Mouse (Mus musculus) heart, embryonic 13.5 days (tissue): ENCODE measurements around the gene Prim2. TPM values are rescaled to one million over a fixed set of nuclear protein-coding genes. Genes with fewer than 3 reads are reported as not detected.

Experiments
- ATAC-seq: fragments of 200-750 bp; cut with Nextera tagmentation; 2 replicates; pipeline ENCODE4 v1.8.0; 2017; ENCODE audit warnings: moderate TSS enrichment; ENCODE audit not compliant: insufficient number of reproducible peaks, low FRiP score, low TSS enrichment; ENCODE audit errors: extremely low read depth
- H3K27ac ChIP-seq: fragments of 300-500 bp; sonication (generic); replicated peaks from 2 replicates; pipeline ENCODE4 v1.5.1; 2015; ENCODE audit warnings: moderate library complexity, mild to moderate bottlenecking, inconsistent platforms
- H3K27me3 ChIP-seq: fragments of 300-500 bp; sonication (generic); replicated peaks from 2 replicates; pipeline ENCODE4 v1.6.1; 2015; ENCODE audit warnings: mild to moderate bottlenecking, inconsistent platforms
- H3K36me3 ChIP-seq: fragments of 300-500 bp; sonication (generic); 2 replicates; pipeline ENCODE4 v1.6.1; 2015; ENCODE audit warnings: mild to moderate bottlenecking, inconsistent platforms
- H3K4me1 ChIP-seq: fragments of 300-500 bp; sonication (generic); 2 replicates; pipeline ENCODE4 v1.6.1; 2015; ENCODE audit warnings: inconsistent platforms
- H3K4me2 ChIP-seq: fragments of 300-500 bp; sonication (generic); 2 replicates; pipeline ENCODE4 v1.6.1; 2015; ENCODE audit warnings: inconsistent platforms, mild to moderate bottlenecking, moderate library complexity
- H3K4me3 ChIP-seq: fragments of 300-500 bp; sonication (generic); 2 replicates; pipeline ENCODE4 v1.5.1; 2015; ENCODE audit warnings: moderate library complexity, mild to moderate bottlenecking, inconsistent platforms
- H3K9ac ChIP-seq: fragments of 300-500 bp; sonication (generic); 2 replicates; pipeline ENCODE4 v1.6.1; 2015; ENCODE audit warnings: inconsistent platforms, mild to moderate bottlenecking, moderate library complexity
- H3K9me3 ChIP-seq: fragments of 300-500 bp; sonication (generic); 2 replicates; pipeline ENCODE4 v1.6.1; 2016; ENCODE audit warnings: inconsistent platforms
- WGBS: fragments of 180-500 bp; shearing (Covaris S2); methylation state at CpG from one replicate; pipeline ENCODE4 v1.1.7; 2015; ENCODE audit warnings: mixed read lengths; 5-methylcytosine and 5-hydroxymethylcytosine counted together
- polyA plus RNA-seq: library from polyadenylated mRNA; unstranded; fragments of >200 nt; fragmentation: Nextera tagmentation; extraction: Ambion mirVana; gene quantifications from 2 replicates; pipeline ENCODE4 v1.2.1, GENCODE M21; 2015

Prim2 gene
- polyA plus RNA-seq, 1 experiment from 2014 or later, result 18.1 TPM

DNA sequence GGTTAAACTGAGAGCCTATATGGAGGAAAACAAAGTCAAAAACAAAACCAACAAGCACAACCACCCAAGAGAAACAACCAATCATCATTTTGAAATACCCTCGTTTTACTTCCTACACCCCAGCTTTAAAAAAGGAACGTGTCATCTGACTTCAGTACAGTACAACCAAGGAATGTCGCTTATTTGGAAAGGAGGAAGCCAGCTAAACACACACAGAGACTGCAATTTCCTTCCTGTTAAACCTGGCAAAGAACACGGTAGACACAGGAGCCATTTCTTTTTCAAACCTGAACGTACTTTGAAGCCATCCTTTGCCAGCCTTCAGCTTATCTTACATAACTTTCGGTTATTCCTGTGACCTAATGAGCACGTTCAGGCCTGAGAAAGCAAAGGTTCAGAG is 166.7 kb downstream of the Prim2 start:
- Histone ChIP-seq H3K9ac (no peak overlapping the region), H3K4me3 (no peak overlapping the region), H3K27me3 (no peaks in the 10 kb centered on the region), H3K4me2 (no peak overlapping the region), H3K4me1 (peaks cover 11% of the 10 kb centered on the region), H3K9me3 (no peaks in the 10 kb centered on the region), H3K36me3 (no peaks in the 10 kb centered on the region), H3K27ac (no peak overlapping the region)
- WGBS, result 67% methylated on average over 7 of the region's 7 CpGs
- ATAC-seq, result no peak

DNA sequence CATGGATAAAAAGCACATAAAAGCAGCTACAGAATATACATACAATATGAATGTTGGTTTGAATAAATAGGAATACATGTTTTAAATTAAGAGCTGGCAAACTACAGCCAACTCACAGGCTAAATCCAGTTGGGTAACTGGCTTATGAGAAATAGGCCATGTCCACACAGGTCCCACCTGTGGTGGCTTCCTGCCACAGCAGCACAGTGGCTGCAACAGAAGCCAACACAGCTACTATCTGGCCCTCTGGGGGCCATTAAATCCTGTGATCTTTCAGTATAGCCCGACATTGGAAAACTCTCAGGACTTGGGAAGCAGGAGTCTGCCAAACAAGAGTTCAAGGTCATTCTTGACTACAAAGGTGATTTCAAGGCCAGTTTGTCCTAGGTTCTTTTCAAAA is 167.3 kb downstream of the Prim2 start:
- no peak for ATAC-seq
- Histone ChIP-seq H3K9me3 (no peaks in the 10 kb centered on the region), H3K9ac (no peak overlapping the region), H3K4me3 (no peak overlapping the region), H3K27ac (no peak overlapping the region), H3K4me2 (no peak overlapping the region), H3K36me3 (no peaks in the 10 kb centered on the region), H3K27me3 (no peaks in the 10 kb centered on the region), H3K4me1 (peaks cover 11% of the 10 kb centered on the region)
- WGBS, result 37% methylated on average over 1 of the region's 1 CpGs

DNA sequence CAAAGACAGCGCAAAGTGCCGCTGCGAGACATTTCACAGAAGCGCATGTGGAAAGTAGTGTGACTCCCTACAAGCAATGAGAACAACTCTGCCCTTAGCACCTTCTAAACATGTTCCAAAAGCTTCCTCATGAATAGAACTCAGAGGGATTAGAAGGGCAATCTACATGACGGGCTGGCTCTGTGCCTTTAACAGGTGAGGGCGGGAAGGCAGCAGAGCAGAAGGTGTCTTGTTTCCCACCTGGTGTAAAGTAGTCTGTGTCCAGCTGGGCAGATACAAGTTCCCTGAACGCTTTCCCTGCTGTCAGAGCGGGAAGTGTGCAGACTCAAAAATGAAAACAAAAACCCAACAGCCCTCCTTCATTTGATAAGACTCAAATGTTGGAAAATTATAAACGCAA is 169.5 kb downstream of the Prim2 start:
- Histone ChIP-seq H3K27ac (no peak overlapping the region), H3K4me3 (no peak overlapping the region), H3K4me1 (peaks cover 11% of the 10 kb centered on the region), H3K27me3 (no peaks in the 10 kb centered on the region), H3K9ac (no peak overlapping the region), H3K9me3 (no peaks in the 10 kb centered on the region), H3K4me2 (no peak overlapping the region), H3K36me3 (no peaks in the 10 kb centered on the region)
- no peak for ATAC-seq
- WGBS, result 73% methylated on average over 9 of the region's 9 CpGs

DNA sequence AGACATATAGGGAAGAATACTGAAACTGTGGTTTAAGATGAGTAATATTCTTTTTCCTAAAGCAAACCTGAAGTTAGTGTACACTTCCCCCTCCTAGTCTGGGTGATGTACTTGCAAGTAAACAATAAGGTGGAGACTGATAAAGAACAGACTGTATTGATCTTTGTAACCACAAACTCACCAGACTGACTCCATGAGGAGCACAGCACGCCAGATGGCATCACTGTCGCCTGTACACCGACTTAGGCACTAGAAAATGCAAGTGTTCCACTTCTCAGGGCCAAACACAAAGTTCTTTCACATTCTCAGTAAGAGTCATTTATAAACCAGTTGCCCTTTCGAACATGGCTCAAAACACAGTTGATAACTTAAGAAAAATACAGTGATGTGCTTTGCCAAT is 170.0 kb downstream of the Prim2 start:
- no peak overlapping the region for H3K4me3 ChIP-seq
- 73% methylated on average over 4 of the region's 4 CpGs for WGBS
- H3K36me3 ChIP-seq, result no peaks in the 10 kb centered on the region
- H3K9ac ChIP-seq, result no peak overlapping the region
- no peak for ATAC-seq
- no peak overlapping the region for H3K27ac ChIP-seq
- H3K4me1 ChIP-seq, result peaks cover 11% of the 10 kb centered on the region
- H3K4me2 ChIP-seq, result no peak overlapping the region
- H3K9me3 ChIP-seq, result no peaks in the 10 kb centered on the region
- no peaks in the 10 kb centered on the region for H3K27me3 ChIP-seq

DNA sequence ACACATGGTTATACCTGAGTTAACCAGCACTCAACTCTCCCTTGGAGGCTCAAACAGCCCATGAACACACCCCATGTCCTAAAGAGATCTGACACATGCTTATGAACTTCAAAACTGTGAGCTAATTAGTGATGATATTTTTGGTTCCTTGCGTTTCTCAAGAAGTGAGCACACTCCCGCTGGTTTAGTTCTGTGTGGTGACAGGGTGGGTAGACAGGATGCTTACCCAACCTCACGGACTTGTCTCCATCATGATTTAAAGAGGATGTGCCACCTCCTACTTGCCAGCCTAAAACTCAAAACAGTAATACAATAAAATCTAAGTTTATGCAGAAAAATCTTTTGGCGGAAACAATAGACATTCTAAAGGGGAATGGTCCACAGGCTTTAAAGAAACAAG is 173.5 kb downstream of the Prim2 start:
- no peak overlapping the region for H3K4me2 ChIP-seq
- H3K9ac ChIP-seq, result no peak overlapping the region
- peaks cover 5% of the 10 kb centered on the region; the same call in 1 of the 2 replicates for H3K4me1 ChIP-seq
- H3K36me3 ChIP-seq, result no peaks in the 10 kb centered on the region
- 75% methylated on average over 4 of the region's 4 CpGs for WGBS
- H3K27me3 ChIP-seq, result no peaks in the 10 kb centered on the region
- H3K27ac ChIP-seq, result no peak overlapping the region
- H3K9me3 ChIP-seq, result no peaks in the 10 kb centered on the region
- H3K4me3 ChIP-seq, result no peak overlapping the region
- ATAC-seq, result no peak

DNA sequence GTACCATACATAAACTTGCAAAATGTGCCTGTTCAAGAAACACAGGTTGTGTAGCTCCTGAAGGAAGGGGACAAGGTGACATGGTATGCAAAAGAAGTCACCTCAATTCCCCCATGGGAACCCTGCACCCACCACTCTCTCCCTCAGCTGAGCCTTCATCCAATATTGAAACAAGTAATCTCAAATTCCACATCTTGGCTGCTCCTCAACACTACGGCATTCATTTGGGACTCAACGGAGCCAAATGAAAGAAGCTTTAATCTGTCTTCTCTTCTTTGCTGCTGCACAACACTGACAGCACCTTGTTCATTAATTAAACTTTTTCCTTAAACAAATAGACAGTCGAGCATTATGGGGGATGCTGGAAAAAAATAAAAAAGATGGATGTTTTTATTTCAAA is 174.0 kb downstream of the Prim2 start:
- ATAC-seq, result no peak
- H3K27me3 ChIP-seq, result no peaks in the 10 kb centered on the region
- H3K9ac ChIP-seq, result no peak overlapping the region
- no peaks in the 10 kb centered on the region for H3K36me3 ChIP-seq
- H3K4me1 ChIP-seq, result peaks cover 5% of the 10 kb centered on the region; the same call in 1 of the 2 replicates
- WGBS, result 67% methylated on average over 3 of the region's 3 CpGs
- H3K4me3 ChIP-seq, result no peak overlapping the region
- no peak overlapping the region for H3K27ac ChIP-seq
- no peak overlapping the region for H3K4me2 ChIP-seq
- no peaks in the 10 kb centered on the region for H3K9me3 ChIP-seq

DNA sequence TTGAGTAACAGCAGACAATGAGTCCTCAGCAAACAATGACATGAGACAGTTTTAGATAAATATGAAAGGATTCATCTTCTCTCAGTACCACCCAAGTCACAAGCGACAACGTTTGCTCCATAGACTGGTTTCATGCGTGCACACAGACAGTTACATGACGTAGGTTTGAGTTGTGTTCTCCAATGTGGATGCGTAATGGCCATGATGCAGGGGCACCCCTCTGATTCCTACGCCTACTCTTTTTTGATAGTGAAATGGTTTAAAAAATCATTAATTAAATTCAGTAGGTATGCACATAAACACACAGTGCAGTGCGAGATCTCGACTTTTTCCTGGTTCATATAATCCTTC is 174.4 kb downstream of the Prim2 start:
- Histone ChIP-seq H3K4me1 (peaks cover 5% of the 10 kb centered on the region; the same call in 1 of the 2 replicates), H3K27me3 (no peaks in the 10 kb centered on the region), H3K4me2 (no peak overlapping the region), H3K4me3 (no peak overlapping the region), H3K9me3 (no peaks in the 10 kb centered on the region), H3K9ac (no peak overlapping the region), H3K36me3 (no peaks in the 10 kb centered on the region), H3K27ac (no peak overlapping the region)
- no peak for ATAC-seq
- WGBS, result 83% methylated on average over 8 of the region's 8 CpGs

DNA sequence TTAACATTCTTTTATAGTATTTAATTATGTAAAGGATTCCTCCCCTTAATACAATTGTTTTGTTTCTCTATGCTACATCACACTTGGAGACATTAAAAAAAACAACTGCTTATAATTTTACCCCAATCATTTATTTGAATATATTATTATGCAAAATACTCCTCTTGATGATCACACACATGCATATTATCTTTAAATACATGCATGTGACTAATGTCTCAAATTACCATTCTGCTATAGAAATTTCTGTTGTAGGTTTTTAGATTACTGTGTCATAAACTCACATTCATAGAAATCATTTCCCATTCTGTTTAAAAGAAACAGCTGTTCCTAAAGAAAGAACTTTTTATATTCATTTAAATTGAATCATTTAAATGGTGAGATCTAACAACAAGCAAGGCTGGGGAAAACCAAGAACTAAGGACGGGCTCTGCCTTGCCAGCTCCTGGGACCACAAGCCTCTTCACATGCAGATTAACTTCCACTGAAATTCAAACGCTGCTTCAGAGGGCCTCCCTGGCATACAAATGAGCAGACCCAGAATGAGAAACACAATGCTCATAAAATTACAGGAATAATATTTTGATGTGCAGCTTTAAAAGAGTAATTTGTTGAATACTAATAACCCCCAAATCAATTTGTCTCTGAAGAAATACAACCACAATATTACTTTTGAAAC is 174.9 kb downstream of the Prim2 start:
- H3K4me3 ChIP-seq, result no peak overlapping the region
- H3K9me3 ChIP-seq, result no peaks in the 10 kb centered on the region
- no peaks in the 10 kb centered on the region for H3K36me3 ChIP-seq
- H3K9ac ChIP-seq, result no peak overlapping the region
- no peak for ATAC-seq
- no peak overlapping the region for H3K27ac ChIP-seq
- H3K27me3 ChIP-seq, result no peaks in the 10 kb centered on the region
- H3K4me1 ChIP-seq, result no peaks in the 10 kb centered on the region
- 45% methylated on average over 2 of the region's 2 CpGs for WGBS
- H3K4me2 ChIP-seq, result no peak overlapping the region

DNA sequence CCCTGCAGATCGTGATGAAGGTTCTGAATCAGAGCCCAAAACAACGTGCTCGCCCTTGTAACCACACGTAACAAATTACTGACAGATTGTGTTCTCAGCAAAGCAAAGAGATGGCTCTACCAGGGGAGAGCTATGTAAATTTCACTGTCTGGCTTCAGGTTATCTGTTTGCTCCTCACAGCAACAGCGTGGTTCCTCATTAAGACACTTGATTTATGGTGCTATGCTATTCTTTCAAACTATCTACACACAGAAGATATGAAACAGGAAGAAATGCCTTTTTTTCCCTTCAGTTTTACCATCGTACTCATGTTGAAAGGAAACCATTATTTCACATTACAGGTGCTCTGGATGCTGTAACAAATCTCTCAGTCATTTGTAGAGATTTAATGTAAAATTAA is 179.4 kb downstream of the Prim2 start:
- 0 out of 2 replicates have a peak, but pooled peaks cover 4% of the 10 kb centered on the region for H3K36me3 ChIP-seq
- no peak overlapping the region for H3K27ac ChIP-seq
- no peak for ATAC-seq
- H3K9me3 ChIP-seq, result no peaks in the 10 kb centered on the region
- H3K4me2 ChIP-seq, result no peak overlapping the region
- no peaks in the 10 kb centered on the region for H3K27me3 ChIP-seq
- no peak overlapping the region for H3K4me3 ChIP-seq
- H3K9ac ChIP-seq, result no peak overlapping the region
- H3K4me1 ChIP-seq, result no peaks in the 10 kb centered on the region
- 73% methylated on average over 6 of the region's 6 CpGs for WGBS

DNA sequence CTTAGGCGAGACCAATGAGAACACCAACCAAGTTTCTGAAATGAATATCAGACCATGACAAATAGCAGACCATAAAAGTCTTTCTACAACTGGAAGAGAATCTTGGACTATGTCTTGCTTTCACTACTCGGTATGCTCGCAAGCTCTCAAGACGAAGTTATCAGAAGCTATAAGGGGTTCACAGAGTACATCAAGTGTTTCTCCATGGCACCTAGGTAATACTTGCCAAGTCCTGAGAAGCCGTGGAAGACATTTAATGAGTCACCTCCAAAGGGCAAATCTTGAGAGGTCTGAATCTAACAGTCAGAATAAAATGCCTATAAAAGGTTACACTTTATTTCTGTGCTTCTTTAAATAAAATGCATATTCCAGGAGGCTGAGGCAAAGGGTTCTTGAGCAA is 181.2 kb downstream of the Prim2 start:
- no peak for ATAC-seq
- H3K27me3 ChIP-seq, result no peaks in the 10 kb centered on the region
- no peaks in the 10 kb centered on the region for H3K9me3 ChIP-seq
- H3K9ac ChIP-seq, result no peak overlapping the region
- 0 out of 2 replicates have a peak, but pooled peaks cover 5% of the 10 kb centered on the region for H3K36me3 ChIP-seq
- H3K4me1 ChIP-seq, result peaks cover 11% of the 10 kb centered on the region
- no peak overlapping the region for H3K27ac ChIP-seq
- no peak overlapping the region for H3K4me3 ChIP-seq
- 83% methylated on average over 5 of the region's 5 CpGs for WGBS
- H3K4me2 ChIP-seq, result no peak overlapping the region

DNA sequence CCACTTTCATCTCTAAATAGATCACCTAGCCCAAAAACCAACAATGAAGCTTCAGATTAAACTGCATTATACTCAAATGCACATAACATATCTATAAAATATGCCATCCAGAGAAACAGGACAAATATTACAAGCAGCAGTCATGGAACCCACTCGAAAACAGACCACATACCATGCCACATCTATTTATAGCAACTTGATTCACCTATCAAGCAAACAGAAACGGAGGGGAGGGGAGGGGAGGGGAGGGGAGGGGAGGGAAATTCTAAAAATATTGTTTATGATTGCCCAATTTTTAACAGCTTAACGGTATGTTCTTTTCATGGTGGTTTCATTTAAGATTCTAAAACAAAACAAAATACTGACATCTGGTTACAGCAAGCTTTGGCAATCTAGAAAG is 185.8 kb downstream of the Prim2 start:
- Histone ChIP-seq H3K4me3 (no peak overlapping the region), H3K9ac (no peak overlapping the region), H3K9me3 (no peaks in the 10 kb centered on the region), H3K27me3 (no peaks in the 10 kb centered on the region), H3K4me1 (peaks cover 14% of the 10 kb centered on the region), H3K27ac (no peak overlapping the region), H3K36me3 (0 out of 2 replicates have a peak, but pooled peaks cover 10% of the 10 kb centered on the region), H3K4me2 (no peak overlapping the region)
- WGBS, result 33% methylated on average over 3 of the region's 3 CpGs
- ATAC-seq, result no peak

DNA sequence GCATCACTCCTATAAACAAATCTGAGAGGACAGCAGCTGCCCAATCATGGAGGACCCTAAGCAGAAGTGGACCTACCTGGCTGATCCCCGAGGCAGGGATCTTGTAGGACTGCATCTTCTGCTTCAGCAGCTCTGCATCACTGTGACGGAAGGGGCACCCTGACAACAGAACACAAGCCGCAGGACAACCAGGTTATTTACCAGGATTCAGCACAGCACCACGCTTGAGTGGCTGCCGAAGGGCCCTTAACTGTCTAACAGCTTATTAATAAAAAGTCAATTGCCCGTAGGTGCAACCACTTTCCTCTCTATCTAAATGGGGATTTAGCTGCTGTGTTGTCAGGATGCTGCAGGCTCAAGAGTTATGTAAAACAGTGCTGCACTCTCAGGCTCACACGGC is 189.2 kb downstream of the Prim2 start:
- Histone ChIP-seq H3K4me3 (no peak overlapping the region), H3K27ac (no peak overlapping the region), H3K9me3 (no peaks in the 10 kb centered on the region), H3K9ac (no peak overlapping the region), H3K4me2 (no peak overlapping the region), H3K27me3 (no peaks in the 10 kb centered on the region), H3K36me3 (peaks cover 10% of the 10 kb centered on the region; the same call in 1 of the 2 replicates), H3K4me1 (peaks cover 14% of the 10 kb centered on the region)
- no peak for ATAC-seq
- 77% methylated on average over 7 of the region's 7 CpGs for WGBS
